Mouse (Mus musculus) small intestine, adult 10 weeks (tissue): ENCODE data around the gene Mthfd1. TPM values are rescaled to one million over a fixed set of nuclear protein-coding genes. Genes with fewer than 3 reads are reported as not detected.

ENCODE experiments used
- polyA plus RNA-seq: library from polyadenylated mRNA; stranded (reverse); fragments of 350-450 nt; fragmentation: Illumina TruSeq; extraction: RNeasy Lipid Tissue Mini Kit (QIAGEN cat#74804); gene quantifications from one replicate; pipeline ENCODE4 v1.2.3, GENCODE M21; 2014; ENCODE audit warnings: low replicate concordance

The Mthfd1 gene
- 10.5 TPM for polyA plus RNA-seq

DNA sequence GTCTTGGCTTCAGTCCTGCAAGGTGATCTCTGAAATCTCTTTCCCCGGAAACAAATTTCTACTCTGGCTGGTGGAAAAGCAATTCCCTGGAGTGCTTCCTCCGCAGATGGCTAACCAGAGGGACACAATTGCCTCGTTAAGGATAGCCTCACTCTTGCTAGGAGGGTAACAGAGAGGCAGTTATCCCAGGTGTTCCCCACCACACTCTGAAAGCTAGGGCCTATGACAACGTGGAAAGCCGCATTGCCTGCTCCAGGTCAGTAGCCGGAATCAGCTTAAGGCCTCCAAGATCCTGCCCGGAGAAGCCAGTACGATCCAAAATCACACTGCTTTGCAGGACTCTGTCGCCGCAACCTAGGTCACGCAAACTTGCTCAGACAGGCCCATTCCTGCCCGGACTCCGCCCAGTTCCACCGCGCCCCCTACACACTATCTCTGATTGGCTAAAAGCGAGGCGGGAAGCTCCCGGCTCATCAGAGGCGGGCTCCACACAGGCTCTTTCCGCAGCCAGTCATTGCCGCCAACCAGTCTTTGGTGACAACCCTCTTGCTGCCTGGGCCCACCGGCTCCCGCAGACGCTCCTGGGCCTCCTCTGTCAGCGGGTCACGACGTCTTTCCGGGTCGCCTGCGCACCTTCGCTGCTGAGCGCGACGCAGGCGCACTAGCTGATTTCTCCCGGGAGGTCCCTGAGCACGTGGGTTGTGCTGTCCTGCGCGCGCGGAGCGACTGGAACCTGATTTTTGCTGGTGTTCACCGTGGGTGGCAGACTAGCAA lies at the start of gene Mthfd1:
Mthfd1 (plus strand) TSS at position 574 of the 774 bp plus-strand sequence.

DNA sequence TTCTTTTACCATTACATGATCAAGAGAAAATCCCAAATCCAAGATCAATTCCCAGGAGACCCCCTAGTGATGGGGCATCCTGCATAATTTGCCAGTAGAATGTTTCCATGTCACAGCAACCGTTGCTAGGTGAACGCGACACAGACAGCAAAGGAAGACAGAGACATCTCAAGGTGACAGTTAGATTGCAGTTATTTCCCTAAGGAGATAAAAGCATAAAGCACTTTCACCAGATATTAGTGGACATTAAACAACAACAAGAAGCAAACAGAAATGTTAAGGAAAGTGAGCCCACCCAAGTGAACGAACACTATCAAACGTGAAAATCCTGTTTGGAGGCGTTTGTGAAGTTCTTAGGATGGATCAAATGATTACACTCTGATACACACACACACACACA lies 8.5 kb upstream of the Mthfd1 start, which contains the start of gene Tex21:
Tex21 (minus strand) TSS at position 101 of the 400 bp plus-strand sequence.

DNA sequence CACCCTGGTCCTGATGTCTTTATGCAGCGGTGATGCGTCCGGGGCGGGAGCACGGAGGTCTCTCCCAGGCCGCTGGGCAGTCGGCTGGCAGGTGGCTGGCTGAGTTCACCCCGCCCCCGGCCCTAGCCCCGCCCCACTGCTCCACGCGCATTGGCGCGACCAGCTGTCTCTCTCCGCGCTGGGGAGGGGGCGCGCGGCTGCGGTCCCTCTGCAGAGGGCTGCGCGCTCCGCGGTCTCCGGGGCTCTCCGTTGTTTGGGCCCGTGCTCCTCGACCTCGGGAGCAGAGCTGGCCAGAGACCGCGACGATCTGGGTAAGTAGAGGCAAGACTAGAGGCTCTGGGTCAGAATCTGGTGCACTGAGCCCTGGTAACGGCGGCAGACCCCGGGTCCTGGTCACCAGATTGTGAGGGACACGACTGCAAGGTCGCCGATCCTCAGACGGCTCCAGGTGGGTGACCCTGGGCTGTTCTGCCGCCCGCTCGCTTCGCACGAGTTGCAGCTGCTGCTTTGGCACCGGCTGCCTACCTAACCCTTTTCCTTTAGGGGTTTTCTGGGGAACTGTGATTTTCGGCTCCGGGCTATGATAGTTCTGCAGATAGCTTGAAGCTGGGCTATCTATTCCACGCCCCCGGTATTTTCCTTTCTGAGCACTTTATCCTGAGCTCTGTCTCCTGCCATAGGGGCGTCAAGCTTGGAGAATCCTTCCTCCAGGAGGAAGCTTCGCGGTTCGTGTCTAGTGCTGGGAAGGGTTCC lies 69.8 kb downstream of the Mthfd1 start, which contains the start of gene Akap5:
Akap5 (plus strand) TSS at position 213 of the 753 bp plus-strand sequence.

Other genes with a start within 250 kb of the Mthfd1 start
- not detected for gene Esr2, start 78.0 kb upstream of the Mthfd1 start, polyA plus RNA-seq
- not detected for gene Tex21, start 8.6 kb upstream of the Mthfd1 start, polyA plus RNA-seq
- 0.26 TPM for gene Akap5, start 69.6 kb downstream of the Mthfd1 start, polyA plus RNA-seq
- gene Zbtb25, start 114.3 kb downstream of the Mthfd1 start, polyA plus RNA-seq, result 10.2 TPM
- 8.2 TPM for gene Zbtb1, start 115.0 kb downstream of the Mthfd1 start, polyA plus RNA-seq
- 2.5 TPM for gene Hspa2, start 148.9 kb downstream of the Mthfd1 start, polyA plus RNA-seq
- gene Ppp1r36, start 162.2 kb downstream of the Mthfd1 start, polyA plus RNA-seq, result not detected